Mouse (Mus musculus): Measurements from ENCODE around the gene Vmn1r91. TPM values are rescaled to one million over a fixed set of nuclear protein-coding genes. Genes with fewer than 3 reads are reported as not detected.
"Not testable (repeated sequence)": the region's sequence is repeated elsewhere in the genome, so short reads cannot be mapped to it uniquely, and the experiment has no call there.

Gene Vmn1r91
- not detected in 2 replicates for polyA plus RNA-seq (2015; fragmentation: Nextera tagmentation; extraction: Ambion mirVana)

DNA sequence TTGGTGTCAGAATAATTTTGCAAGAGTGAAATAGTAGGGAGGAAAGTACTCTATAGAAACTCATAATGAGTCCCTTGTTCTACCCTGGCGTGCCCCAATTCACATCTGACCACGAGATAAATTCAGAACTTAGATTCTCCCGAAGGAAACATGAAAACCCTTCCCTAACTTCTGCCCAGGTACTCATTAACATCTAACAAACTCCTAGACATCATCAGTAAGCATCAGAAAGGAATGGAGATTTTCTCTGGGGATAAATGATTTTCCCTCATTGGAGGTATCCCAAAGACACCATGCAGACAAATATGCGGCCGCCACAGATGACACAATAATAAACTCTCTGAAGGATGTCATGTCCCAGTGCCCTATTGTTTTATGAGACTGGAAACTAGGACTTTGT lies at the start of gene Vmn1r91:
Vmn1r91 (plus strand) TSS at position 301 of the 400 bp plus-strand sequence.
- H3K4me3 ChIP-seq; H3K9me3 ChIP-seq; H3K9ac ChIP-seq; H3K4me1 ChIP-seq (replicated peaks); H3K27me3 ChIP-seq; ATAC-seq (ENCODE audit: low FRiP score); H3K27ac ChIP-seq; H3K4me2 ChIP-seq; H3K36me3 ChIP-seq: not testable (repeated sequence)
- 84% methylated on average over 5 of the region's 5 CpGs for WGBS

DNA sequence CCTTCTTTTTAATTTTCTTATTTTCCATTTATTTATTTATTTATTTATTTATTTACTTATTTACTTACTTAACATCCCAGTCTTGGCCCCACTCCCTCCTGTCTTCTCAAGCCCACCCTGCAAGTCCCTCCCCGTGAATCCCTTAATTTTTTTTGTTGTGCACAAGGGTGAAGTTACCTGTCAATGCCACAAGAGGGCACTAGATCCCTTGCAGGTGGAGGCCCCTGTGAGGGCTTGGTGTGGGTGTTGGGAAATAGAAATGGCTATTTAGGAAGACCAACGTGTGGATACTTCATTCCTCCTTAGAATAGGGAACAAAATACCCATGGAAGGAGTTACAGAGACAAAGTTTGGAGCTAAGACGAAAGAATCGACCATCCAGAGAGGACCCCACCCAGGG lies 35.4 kb upstream of the Vmn1r91 start:
- ATAC-seq (ENCODE audit: low FRiP score); H3K27me3 ChIP-seq; H3K4me3 ChIP-seq; H3K4me2 ChIP-seq; H3K27ac ChIP-seq; H3K9ac ChIP-seq; H3K36me3 ChIP-seq; H3K4me1 ChIP-seq (replicated peaks): not testable (repeated sequence)
- WGBS = 69% methylated on average over 4 of the region's 4 CpGs
- peaks cover 16% of the 10 kb centered on the region; the same call in 1 of the 2 replicates for H3K9me3 ChIP-seq

DNA sequence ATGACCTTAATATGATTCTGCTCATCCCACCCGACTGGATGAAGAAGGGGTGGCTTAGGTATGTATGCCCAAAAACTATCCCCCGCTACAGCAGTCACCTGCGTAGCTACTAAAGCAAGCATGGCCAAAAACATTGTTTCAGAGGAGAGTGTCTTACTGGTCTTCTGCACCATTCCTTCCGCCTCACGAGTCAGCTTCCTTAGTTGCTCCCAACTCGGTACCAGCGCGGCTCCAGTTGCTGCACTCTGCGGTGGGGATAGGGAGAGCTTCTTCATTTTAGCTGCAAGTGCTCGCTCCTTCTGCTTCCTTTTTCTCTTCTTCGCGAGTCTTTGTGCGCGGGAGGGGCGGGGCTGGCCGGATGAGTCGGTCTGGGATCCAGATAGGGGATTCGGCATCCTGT lies 21.4 kb upstream of the Vmn1r91 start:
- not testable (repeated sequence) for ATAC-seq (ENCODE audit: low FRiP score); H3K36me3 ChIP-seq
- 76% methylated on average over 18 of the region's 18 CpGs for WGBS

DNA sequence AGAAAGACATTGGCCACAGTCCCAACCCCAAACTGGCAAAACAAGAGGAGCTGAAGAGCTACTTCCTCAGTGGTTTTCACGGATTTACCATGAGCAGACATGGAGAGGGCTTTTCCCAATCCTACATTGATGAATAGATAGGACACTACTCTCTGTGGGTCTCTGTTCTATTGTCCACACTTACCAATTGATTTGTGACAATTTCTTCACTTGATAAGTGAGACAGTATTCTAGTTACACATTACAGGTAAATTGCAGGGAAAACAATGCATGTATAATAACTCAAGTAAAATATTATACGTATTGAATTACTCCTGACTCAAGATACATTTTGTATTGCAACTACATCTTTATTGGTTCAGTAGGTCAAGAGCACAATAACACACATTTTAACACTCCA lies 23.0 kb downstream of the Vmn1r91 start, which contains the start of gene Gm16442:
Gm16442 (minus strand) TSS at position 101 of the 400 bp plus-strand sequence.
- H3K4me2 ChIP-seq; H3K36me3 ChIP-seq; ATAC-seq (ENCODE audit: low FRiP score); H3K4me3 ChIP-seq; H3K27ac ChIP-seq; H3K4me1 ChIP-seq (replicated peaks); H3K9me3 ChIP-seq; H3K27me3 ChIP-seq; H3K9ac ChIP-seq: not testable (repeated sequence)
- no CpG with 5 or more reads among the region's 2 CpGs for WGBS

More for the DNA sequence above, 21.4 kb upstream of the Vmn1r91 start:
- not testable (repeated sequence) for H3K27ac ChIP-seq; H3K4me2 ChIP-seq; H3K4me3 ChIP-seq; H3K4me1 ChIP-seq (replicated peaks); H3K9me3 ChIP-seq; H3K9ac ChIP-seq; H3K27me3 ChIP-seq

DNA sequence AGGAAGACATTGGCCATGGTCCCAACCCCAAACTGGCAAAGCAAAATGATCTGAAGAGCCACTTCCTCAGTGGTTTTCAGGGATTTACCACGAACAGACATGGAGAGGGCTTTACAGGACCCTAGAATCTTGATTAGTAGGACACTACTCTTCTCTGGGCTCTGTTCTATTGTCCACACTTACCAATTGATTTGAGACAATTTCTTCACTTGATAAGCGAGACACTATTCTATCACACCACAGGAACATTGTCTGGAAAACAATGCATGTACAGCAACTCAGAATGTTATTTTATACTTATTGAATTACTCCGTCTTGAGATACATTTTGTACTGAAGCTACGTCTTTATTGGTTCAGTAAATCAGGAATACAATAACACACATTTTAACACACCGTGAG lies 39.5 kb downstream of the Vmn1r91 start, which contains the start of gene Vmn1r93:
Vmn1r93 (minus strand) TSS at position 101 of the 400 bp plus-strand sequence.
- not testable (repeated sequence) for H3K9me3 ChIP-seq; H3K36me3 ChIP-seq; H3K27me3 ChIP-seq; H3K27ac ChIP-seq; H3K4me1 ChIP-seq (replicated peaks); H3K9ac ChIP-seq; ATAC-seq (ENCODE audit: low FRiP score); H3K4me2 ChIP-seq; H3K4me3 ChIP-seq
- no CpG with 5 or more reads among the region's 5 CpGs for WGBS

Other genes with a start within 250 kb of the Vmn1r91 start
- 7.6 and 9.3 TPM in 2 replicates for gene Gm19345, start 247.7 kb upstream of the Vmn1r91 start, polyA plus RNA-seq (2015; fragmentation: Nextera tagmentation; extraction: Ambion mirVana)
- 0.48 and 0.58 TPM in 2 replicates for gene Ceacam16, start 238.4 kb upstream of the Vmn1r91 start, polyA plus RNA-seq (2015; fragmentation: Nextera tagmentation; extraction: Ambion mirVana)
- gene Ceacam19, start 211.7 kb upstream of the Vmn1r91 start, polyA plus RNA-seq (2015; fragmentation: Nextera tagmentation; extraction: Ambion mirVana) = not detected in 2 replicates
- 7.8 and 9.4 TPM in 2 replicates for gene Pvr, start 178.5 kb upstream of the Vmn1r91 start, polyA plus RNA-seq (2015; fragmentation: Nextera tagmentation; extraction: Ambion mirVana)
- gene Igsf23, start 148.9 kb upstream of the Vmn1r91 start, polyA plus RNA-seq (2015; fragmentation: Nextera tagmentation; extraction: Ambion mirVana) = 0.13 TPM in 1 of 2 replicates, not detected in the other
- not detected in 2 replicates for gene Ceacam20, start 134.3 kb upstream of the Vmn1r91 start, polyA plus RNA-seq (2015; fragmentation: Nextera tagmentation; extraction: Ambion mirVana)
- not detected in 2 replicates for gene Nlrp9b, start 108.2 kb upstream of the Vmn1r91 start, polyA plus RNA-seq (2015; fragmentation: Nextera tagmentation; extraction: Ambion mirVana)
- gene Gm16442, start 22.9 kb downstream of the Vmn1r91 start, polyA plus RNA-seq (2015; fragmentation: Nextera tagmentation; extraction: Ambion mirVana) = not detected in 2 replicates
- gene Vmn1r93, start 39.4 kb downstream of the Vmn1r91 start, polyA plus RNA-seq (2015; fragmentation: Nextera tagmentation; extraction: Ambion mirVana) = not detected in 2 replicates
- gene Vmn1r94, start 68.7 kb downstream of the Vmn1r91 start, polyA plus RNA-seq (2015; fragmentation: Nextera tagmentation; extraction: Ambion mirVana) = not detected in 2 replicates
- not detected in 2 replicates for gene Vmn1r95, start 94.0 kb downstream of the Vmn1r91 start, polyA plus RNA-seq (2015; fragmentation: Nextera tagmentation; extraction: Ambion mirVana)
- not detected in 2 replicates for gene Gm6164, start 105.9 kb downstream of the Vmn1r91 start, polyA plus RNA-seq (2015; fragmentation: Nextera tagmentation; extraction: Ambion mirVana)
- gene Gm4498, start 134.1 kb downstream of the Vmn1r91 start, polyA plus RNA-seq (2015; fragmentation: Nextera tagmentation; extraction: Ambion mirVana) = not detected in 2 replicates
- gene Gm5890, start 163.2 kb downstream of the Vmn1r91 start, polyA plus RNA-seq (2015; fragmentation: Nextera tagmentation; extraction: Ambion mirVana) = not detected in 2 replicates
- gene Gm4133, start 234.4 kb downstream of the Vmn1r91 start, polyA plus RNA-seq (2015; fragmentation: Nextera tagmentation; extraction: Ambion mirVana) = not detected in 2 replicates

All from hindbrain, embryonic 13.5 days (tissue).